Mouse (Mus musculus) hindbrain, embryonic 11.5 days (tissue): Measurements from ENCODE around the gene Fyn. TPM values are rescaled to one million over a fixed set of nuclear protein-coding genes. Genes with fewer than 3 reads are reported as not detected.

ENCODE experiments used
- ATAC-seq: fragments of 200-750 bp; cut with Nextera tagmentation; 2 replicates; pipeline ENCODE4 v1.8.0; 2017; ENCODE audit warnings: mild to moderate bottlenecking, moderate TSS enrichment, moderate library complexity; ENCODE audit not compliant: low FRiP score
- DNase-seq: peaks from one replicate; pipeline ENCODE4 v3.0.0-alpha.2; 2015; ENCODE audit warnings: low spot score
- H3K27ac ChIP-seq: fragments of 300-500 bp; sonication (generic); 2 replicates; pipeline ENCODE4 v1.5.1; 2014; ENCODE audit warnings: mild to moderate bottlenecking, low read depth, low read length
- H3K27me3 ChIP-seq: fragments of 300-500 bp; sonication (generic); 2 replicates; pipeline ENCODE4 v1.6.1; 2014; ENCODE audit warnings: mild to moderate bottlenecking, low read length, moderate library complexity, mixed read lengths; ENCODE audit not compliant: control insufficient read depth, insufficient read depth
- H3K36me3 ChIP-seq: fragments of 300-500 bp; sonication (generic); 2 replicates; pipeline ENCODE4 v1.6.1; 2014; ENCODE audit warnings: mild to moderate bottlenecking, low read length, moderate library complexity, mixed read lengths; ENCODE audit not compliant: control insufficient read depth, insufficient read depth
- H3K4me1 ChIP-seq: fragments of 300-500 bp; sonication (generic); replicated peaks from 2 replicates; pipeline ENCODE4 v1.6.1; 2014; ENCODE audit warnings: low read length, mixed read lengths; ENCODE audit not compliant: control insufficient read depth, insufficient read depth
- H3K4me2 ChIP-seq: fragments of 300-500 bp; sonication (generic); replicated peaks from 2 replicates; pipeline ENCODE4 v1.6.1; 2014; ENCODE audit warnings: mild to moderate bottlenecking, low read depth, low read length
- H3K4me3 ChIP-seq: fragments of 300-500 bp; sonication (generic); 2 replicates; pipeline ENCODE4 v1.5.1; 2014; ENCODE audit warnings: low read depth, low read length
- H3K9ac ChIP-seq: fragments of 300-500 bp; sonication (generic); 2 replicates; pipeline ENCODE4 v1.6.1; 2014; ENCODE audit warnings: low read depth, low read length
- H3K9me3 ChIP-seq: fragments of 300-500 bp; sonication (generic); 2 replicates; pipeline ENCODE4 v1.6.1; 2016; ENCODE audit warnings: low read length; ENCODE audit not compliant: control insufficient read depth
- WGBS: fragments of 180-500 bp; shearing (Covaris S2); extraction: QIAGEN DNeasy Blood & Tissue Kit; methylation state at CpG from one replicate; pipeline ENCODE4 v1.1.7; 2014; 5-methylcytosine and 5-hydroxymethylcytosine counted together
- polyA plus RNA-seq: library from polyadenylated mRNA; unstranded; fragments of >200 nt; fragmentation: Nextera tagmentation; extraction: Ambion mirVana; gene quantifications from 2 replicates; pipeline ENCODE4 v1.2.1, GENCODE M21; 2014

Fyn gene
- 51.1 and 53.2 TPM in 2 replicates for polyA plus RNA-seq

GRCm38 (mm10) chr10:39368572-39369135, at the start of gene Fyn:
TSS of gene Fyn (plus strand) at chr10:39368855.
- no peaks in the 10 kb centered on the region for H3K36me3 ChIP-seq
- 36% methylated on average over 8 of the region's 8 CpGs for WGBS
- peak within 1 kb of the TSS; percentile 86 for H3K9ac ChIP-seq
- DNase-seq (no peak), ATAC-seq (no peak)
- H3K4me3 ChIP-seq = peak within 1 kb of the TSS; percentile 89
- H3K27ac ChIP-seq = peak within 1 kb of the TSS; percentile 95
- H3K27me3 ChIP-seq = no peaks in the 10 kb centered on the region
- no peaks in the 10 kb centered on the region for H3K9me3 ChIP-seq
- no peaks in the 10 kb centered on the region for H3K4me1 ChIP-seq
- H3K4me2 ChIP-seq = peak within 1 kb of the TSS; percentile 66

GRCm38 (mm10) chr10:39320798-39321622, 47.6 kb upstream of the Fyn start:
- Histone ChIP-seq H3K27me3 (no peaks in the 10 kb centered on the region), H3K4me1 (no peaks in the 10 kb centered on the region), H3K4me3 (no peak overlapping the region), H3K9me3 (no peaks in the 10 kb centered on the region), H3K4me2 (no peak overlapping the region), H3K36me3 (no peaks in the 10 kb centered on the region), H3K9ac (no peak overlapping the region), H3K27ac (no peak overlapping the region)
- 67% methylated on average over 17 of the region's 17 CpGs for WGBS
- peak; percentile 30 for ATAC-seq
- DNase-seq = peak; percentile 38

GRCm38 (mm10) chr10:39321623-39321985, 47.1 kb upstream of the Fyn start:
- Histone ChIP-seq H3K4me1 (no peaks in the 10 kb centered on the region), H3K27ac (no peak overlapping the region), H3K9me3 (no peaks in the 10 kb centered on the region), H3K4me2 (no peak overlapping the region), H3K9ac (no peak overlapping the region), H3K36me3 (no peaks in the 10 kb centered on the region), H3K4me3 (no peak overlapping the region), H3K27me3 (no peaks in the 10 kb centered on the region)
- no peak for DNase-seq
- WGBS = 66% methylated on average over 9 of the region's 9 CpGs
- ATAC-seq = peak; percentile 30

- H3K4me1 ChIP-seq = no peaks in the 10 kb centered on the region
- no peak overlapping the region for H3K4me2 ChIP-seq
- no peak overlapping the region for H3K9ac ChIP-seq
- H3K27ac ChIP-seq = no peak overlapping the region
- H3K9me3 ChIP-seq = no peaks in the 10 kb centered on the region
- no peak overlapping the region for H3K4me3 ChIP-seq
- WGBS = 86% methylated on average over 4 of the region's 4 CpGs
- no peak for DNase-seq
- no peaks in the 10 kb centered on the region for H3K36me3 ChIP-seq
- ATAC-seq = no peak
- H3K27me3 ChIP-seq = no peaks in the 10 kb centered on the region
These were observed 46.5 kb upstream of the Fyn start for GRCm38 (mm10) chr10:39322143-39322542.

- no peak overlapping the region for H3K4me3 ChIP-seq
- 95% methylated on average over 2 of the region's 2 CpGs for WGBS
- no peaks in the 10 kb centered on the region for H3K4me1 ChIP-seq
- no peaks in the 10 kb centered on the region for H3K9me3 ChIP-seq
- no peaks in the 10 kb centered on the region for H3K27me3 ChIP-seq
- ATAC-seq (no peak), DNase-seq (no peak)
- no peaks in the 10 kb centered on the region for H3K36me3 ChIP-seq
- H3K4me2 ChIP-seq = no peak overlapping the region
- H3K9ac ChIP-seq = no peak overlapping the region
- no peak overlapping the region for H3K27ac ChIP-seq
These were observed 44.4 kb upstream of the Fyn start for GRCm38 (mm10) chr10:39324291-39324690.

- 86% methylated on average over 2 of the region's 2 CpGs for WGBS
- no peak for ATAC-seq
These were observed 40.0 kb upstream of the Fyn start for GRCm38 (mm10) chr10:39328661-39329060.

GRCm38 (mm10) chr10:39334320-39334719, 34.3 kb upstream of the Fyn start:
- H3K9ac ChIP-seq = no peak overlapping the region
- H3K4me1 ChIP-seq = no peaks in the 10 kb centered on the region
- DNase-seq (no peak), ATAC-seq (no peak)
- 72% methylated on average over 3 of the region's 3 CpGs for WGBS
- no peak overlapping the region for H3K4me3 ChIP-seq
- H3K4me2 ChIP-seq = no peak overlapping the region
- H3K27ac ChIP-seq = no peak overlapping the region
- H3K27me3 ChIP-seq = no peaks in the 10 kb centered on the region
- H3K36me3 ChIP-seq = no peaks in the 10 kb centered on the region
- no peaks in the 10 kb centered on the region for H3K9me3 ChIP-seq

More at GRCm38 (mm10) chr10:39328661-39329060, 40.0 kb upstream of the Fyn start:
- no peaks in the 10 kb centered on the region for H3K4me1 ChIP-seq
- DNase-seq = no peak
- H3K27ac ChIP-seq = no peak overlapping the region
- H3K27me3 ChIP-seq = no peaks in the 10 kb centered on the region
- H3K4me3 ChIP-seq = no peak overlapping the region
- no peaks in the 10 kb centered on the region for H3K36me3 ChIP-seq
- H3K4me2 ChIP-seq = no peak overlapping the region
- no peak overlapping the region for H3K9ac ChIP-seq
- H3K9me3 ChIP-seq = no peaks in the 10 kb centered on the region

- Histone ChIP-seq H3K27me3 (no peaks in the 10 kb centered on the region), H3K4me3 (no peak overlapping the region), H3K36me3 (no peaks in the 10 kb centered on the region), H3K9me3 (no peaks in the 10 kb centered on the region), H3K27ac (no peak overlapping the region), H3K4me2 (no peak overlapping the region), H3K4me1 (no peaks in the 10 kb centered on the region), H3K9ac (no peak overlapping the region)
- ATAC-seq = no peak
- DNase-seq = no peak
These were observed 32.8 kb upstream of the Fyn start for GRCm38 (mm10) chr10:39335880-39336279.
